Mouse (Mus musculus) thymus, adult 2 months (tissue): ENCODE data around the gene Pbxip1. TPM values are rescaled to one million over a fixed set of nuclear protein-coding genes. Genes with fewer than 3 reads are reported as not detected.

ENCODE experiments used
- DNase-seq: peaks from one replicate; pipeline ENCODE4 v3.0.0; 2021
- H3K27ac ChIP-seq: fragments of 200-500 bp; 2 replicates; pipeline ENCODE4 v1.5.1; 2012; ENCODE audit warnings: low read length, control low read depth; ENCODE audit not compliant: control insufficient read depth, insufficient read depth
- H3K27me3 ChIP-seq: fragments of 200-500 bp; 2 replicates; pipeline ENCODE4 v1.6.1; 2012; ENCODE audit warnings: mild to moderate bottlenecking, low read length, moderate library complexity, mixed read lengths; ENCODE audit not compliant: control insufficient read depth, insufficient read depth
- H3K36me3 ChIP-seq: fragments of 200-500 bp; 2 replicates; pipeline ENCODE4 v1.6.1; 2012; ENCODE audit warnings: mild to moderate bottlenecking, low read length, moderate library complexity; ENCODE audit not compliant: control insufficient read depth, insufficient read depth
- H3K4me1 ChIP-seq: fragments of 200-500 bp; replicated peaks from 2 replicates; pipeline ENCODE4 v1.6.1; 2012; ENCODE audit warnings: low read length; ENCODE audit not compliant: control insufficient read depth, insufficient read depth
- H3K4me3 ChIP-seq: fragments of 200-500 bp; 2 replicates; pipeline ENCODE4 v1.5.1; 2012; ENCODE audit warnings: mild to moderate bottlenecking, low read length, control low read depth, moderate library complexity; ENCODE audit not compliant: control insufficient read depth, insufficient read depth
- CTCF ChIP-seq: fragments of 200-500 bp; IDR thresholded peaks from 2 replicates; pipeline ENCODE4 v1.5.1; 2012; ENCODE audit warnings: mild to moderate bottlenecking, control low read depth, low read length, moderate library complexity, borderline replicate concordance; ENCODE audit not compliant: control insufficient read depth, poor library complexity, insufficient read depth; ENCODE audit errors: extremely low read depth
- POLR2A ChIP-seq: fragments of 200-500 bp; IDR thresholded peaks from 2 replicates; pipeline ENCODE4 v1.6.1; 2012; ENCODE audit warnings: mild to moderate bottlenecking, low read length, control low read depth, moderate library complexity; ENCODE audit not compliant: control insufficient read depth, poor library complexity, insufficient read depth; ENCODE audit errors: extremely low read depth
- WGBS: fragments of 180-500 bp; shearing (Covaris S2); methylation state at CpG from one replicate; pipeline ENCODE4 v1.1.7; 2018; 5-methylcytosine and 5-hydroxymethylcytosine counted together
- polyA plus RNA-seq: library from polyadenylated mRNA; depleted of rRNA; stranded (reverse); fragments of >200 nt; gene quantifications from 2 replicates; pipeline ENCODE4 v1.2.3, GENCODE M21; 2012

The Pbxip1 gene
- polyA plus RNA-seq, 1 experiment, result 41.6 TPM

GRCm38 (mm10) chr3:89417840-89418169 lies 18.7 kb upstream of the Pbxip1 start:
- under 1% methylated on average over 20 of the region's 20 CpGs for whole genome bisulfite sequencing
- Histone ChIP-seq H3K4me1 (peaks cover 9% of the 10 kb centered on the region), H3K4me3 (peak overlapping the region; percentile 62), H3K36me3 (no peaks in the 10 kb centered on the region), H3K27me3 (no peaks in the 10 kb centered on the region), H3K27ac (no peak overlapping the region)
- TF ChIP-seq POLR2A (no peak), CTCF (no peak)
- no peak for DNase-seq

- TF ChIP-seq POLR2A, result peak; percentile 29
- TF ChIP-seq CTCF, result 0 out of 2 replicates have a peak, but pooled peaks have one; percentile 15
- Histone ChIP-seq H3K4me3 (peak within 1 kb of the TSS; percentile 62), H3K4me1 (peaks cover 9% of the 10 kb centered on the region), H3K36me3 (0 out of 2 replicates have a peak, but pooled peaks cover 3% of the 10 kb centered on the region), H3K27me3 (no peaks in the 10 kb centered on the region), H3K27ac (peak within 1 kb of the TSS; percentile 64)
- WGBS, result under 1% methylated on average over 39 of the region's 39 CpGs
- peak; percentile 91 for DNase-seq
Observed at GRCm38 (mm10) chr3:89418170-89418860, 18.2 kb upstream of the Pbxip1 start, which contains the start of the genes Cks1b and Shc1. Gene Cks1b, minus strand, starts transcription at chr3:89418383. Gene Shc1, plus strand, starts transcription at chr3:89418443.

GRCm38 (mm10) chr3:89418861-89419250 lies 17.6 kb upstream of the Pbxip1 start:
- Histone ChIP-seq H3K27me3 (no peaks in the 10 kb centered on the region), H3K27ac (peak overlapping the region; percentile 64; the same call in 1 of the 2 replicates), H3K4me1 (peaks cover 9% of the 10 kb centered on the region), H3K4me3 (peak overlapping the region; percentile 62), H3K36me3 (peaks cover 5% of the 10 kb centered on the region)
- DNase-seq, result no peak
- WGBS, result under 1% methylated on average over 16 of the region's 16 CpGs
- TF ChIP-seq CTCF (no peak), POLR2A (0 out of 2 replicates have a peak, but pooled peaks have one; percentile 14)

- H3K4me1 ChIP-seq, result peaks cover 9% of the 10 kb centered on the region
- H3K36me3 ChIP-seq, result peaks cover 12% of the 10 kb centered on the region
- DNase-seq, result no peak
- no peak overlapping the region; the same call in 1 of the 2 replicates for H3K4me3 ChIP-seq
- WGBS, result 44% methylated on average over 9 of the region's 9 CpGs
- H3K27me3 ChIP-seq, result no peaks in the 10 kb centered on the region
- TF ChIP-seq POLR2A, result no peak
- TF ChIP-seq CTCF, result no peak
- no peak overlapping the region for H3K27ac ChIP-seq
Observed at GRCm38 (mm10) chr3:89419571-89419970, 16.9 kb upstream of the Pbxip1 start.

GRCm38 (mm10) chr3:89419981-89420380 lies 16.5 kb upstream of the Pbxip1 start:
- WGBS, result 75% methylated on average over 3 of the region's 3 CpGs
- Histone ChIP-seq H3K36me3 (peaks cover 16% of the 10 kb centered on the region), H3K4me1 (peaks cover 9% of the 10 kb centered on the region), H3K27me3 (no peaks in the 10 kb centered on the region), H3K27ac (no peak overlapping the region), H3K4me3 (no peak overlapping the region)
- no peak for TF ChIP-seq CTCF
- no peak for TF ChIP-seq POLR2A
- no peak for DNase-seq

GRCm38 (mm10) chr3:89420421-89420820 lies 16.1 kb upstream of the Pbxip1 start:
- 70% methylated on average over 2 of the region's 2 CpGs for WGBS
- Histone ChIP-seq H3K4me3 (no peak overlapping the region), H3K27ac (no peak overlapping the region), H3K27me3 (no peaks in the 10 kb centered on the region), H3K36me3 (peaks cover 18% of the 10 kb centered on the region), H3K4me1 (peaks cover 9% of the 10 kb centered on the region)
- TF ChIP-seq CTCF, result no peak
- TF ChIP-seq POLR2A, result no peak
- DNase-seq, result no peak

- Histone ChIP-seq H3K27me3 (no peaks in the 10 kb centered on the region), H3K4me1 (peaks cover 9% of the 10 kb centered on the region), H3K4me3 (no peak overlapping the region), H3K36me3 (peaks cover 18% of the 10 kb centered on the region), H3K27ac (no peak overlapping the region)
- no peak for DNase-seq
- WGBS, result 62% methylated on average over 11 of the region's 11 CpGs
- TF ChIP-seq CTCF (no peak), POLR2A (no peak)
Observed at GRCm38 (mm10) chr3:89421002-89421774, 15.3 kb upstream of the Pbxip1 start.
